Mouse (Mus musculus): Measurements from ENCODE around the gene Ncor2. TPM values are rescaled to one million over a fixed set of nuclear protein-coding genes. Genes with fewer than 3 reads are reported as not detected.

Ncor2 gene
- polyA plus RNA-seq, 2 experiments, result 3.5 to 4.4 TPM

- 61% methylated on average over 6 of the region's 6 CpGs for WGBS (ENCODE audit: insufficient replicate concordance)
Measured at GRCm38 (mm10) chr5:125104841-125105240, 74.2 kb downstream of the Ncor2 start.

GRCm38 (mm10) chr5:125103396-125103795 is 75.6 kb downstream of the Ncor2 start:
- Histone ChIP-seq H3K4me2 (ENCODE audit: low read depth) (no peak overlapping the region), H3K27me3 (ENCODE audit: control insufficient read depth, insufficient read depth, low read length) (no peaks in the 10 kb centered on the region), H3K36me3 (replicated peaks; ENCODE audit: control insufficient read depth, insufficient read depth, low read depth) (no peaks in the 10 kb centered on the region; the same call in 1 of the 2 replicates), H3K9me3 (ENCODE audit: control insufficient read depth, low read length) (no peaks in the 10 kb centered on the region), H3K4me3 (ENCODE audit: insufficient read depth in 1 of 2, low read depth in 2 of 2, low read length in 2 of 2) (no peak overlapping the region), H3K4me1 (replicated peaks; ENCODE audit: control insufficient read depth in 2 of 2, insufficient read depth in 2 of 2, low read length in 1 of 2) (peaks cover 0 to 7% of the 10 kb centered on the region in 2 experiments; a peak in 2 of 4 replicates), H3K9ac (replicated peaks) (no peak overlapping the region), H3K27ac (no peak overlapping the region)
- no peak for DNase-seq (ENCODE audit: low read depth in 3 of 3, low spot score in 3 of 3)
- WGBS (ENCODE audit: insufficient replicate concordance), result 22% methylated on average over 6 of the region's 6 CpGs
- no peak for ATAC-seq (ENCODE audit: insufficient read depth)
- TF ChIP-seq CTCF (IDR thresholded peaks at IDR 0.05; ENCODE audit: low read depth), result no peak
- no peak for TF ChIP-seq EP300 (IDR thresholded peaks at IDR 0.05; ENCODE audit: low read depth)

More at GRCm38 (mm10) chr5:125104841-125105240, 74.2 kb downstream of the Ncor2 start:
- DNase-seq (ENCODE audit: low read depth in 3 of 3, low spot score in 3 of 3) (no peak), ATAC-seq (ENCODE audit: insufficient read depth) (no peak)
- no peak for TF ChIP-seq CTCF (IDR thresholded peaks at IDR 0.05; ENCODE audit: low read depth)
- no peak for TF ChIP-seq EP300 (IDR thresholded peaks at IDR 0.05; ENCODE audit: low read depth)
- H3K27me3 ChIP-seq (ENCODE audit: control insufficient read depth, insufficient read depth, low read length), result no peaks in the 10 kb centered on the region
- no peak overlapping the region for H3K27ac ChIP-seq
- H3K36me3 ChIP-seq (replicated peaks; ENCODE audit: control insufficient read depth, insufficient read depth, low read depth), result no peaks in the 10 kb centered on the region; the same call in 1 of the 2 replicates
- no peak overlapping the region for H3K4me3 ChIP-seq (ENCODE audit: insufficient read depth in 1 of 2, low read depth in 2 of 2, low read length in 2 of 2)
- H3K4me1 ChIP-seq (replicated peaks; ENCODE audit: control insufficient read depth in 2 of 2, insufficient read depth in 2 of 2, low read length in 1 of 2), result peaks cover 0 to 7% of the 10 kb centered on the region in 2 experiments; a peak in 2 of 4 replicates
- no peaks in the 10 kb centered on the region for H3K9me3 ChIP-seq (ENCODE audit: control insufficient read depth, low read length)
- no peak overlapping the region for H3K9ac ChIP-seq (replicated peaks)
- H3K4me2 ChIP-seq (ENCODE audit: low read depth), result no peak overlapping the region

- Histone ChIP-seq H3K9ac (replicated peaks) (no peak overlapping the region), H3K4me3 (ENCODE audit: insufficient read depth in 1 of 2, low read depth in 2 of 2, low read length in 2 of 2) (no peak overlapping the region), H3K27me3 (ENCODE audit: control insufficient read depth, insufficient read depth, low read length) (no peaks in the 10 kb centered on the region), H3K9me3 (ENCODE audit: control insufficient read depth, low read length) (no peaks in the 10 kb centered on the region), H3K27ac (no peak overlapping the region), H3K4me2 (ENCODE audit: low read depth) (no peak overlapping the region), H3K4me1 (replicated peaks; ENCODE audit: control insufficient read depth in 2 of 2, insufficient read depth in 2 of 2, low read length in 1 of 2) (peaks cover 0 to 7% of the 10 kb centered on the region in 2 experiments; a peak in 2 of 4 replicates), H3K36me3 (replicated peaks; ENCODE audit: control insufficient read depth, insufficient read depth, low read depth) (no peaks in the 10 kb centered on the region; the same call in 1 of the 2 replicates)
- ATAC-seq (ENCODE audit: insufficient read depth) (no peak), DNase-seq (ENCODE audit: low read depth in 3 of 3, low spot score in 3 of 3) (no peak)
- WGBS (ENCODE audit: insufficient replicate concordance), result 56% methylated on average over 7 of the region's 7 CpGs
- TF ChIP-seq CTCF (IDR thresholded peaks at IDR 0.05; ENCODE audit: low read depth) (no peak), EP300 (IDR thresholded peaks at IDR 0.05; ENCODE audit: low read depth) (no peak)
Measured at GRCm38 (mm10) chr5:125102907-125103306, 76.1 kb downstream of the Ncor2 start.

GRCm38 (mm10) chr5:125102352-125102751 is 76.7 kb downstream of the Ncor2 start:
- H3K4me3 ChIP-seq (ENCODE audit: insufficient read depth in 1 of 2, low read depth in 2 of 2, low read length in 2 of 2), result no peak overlapping the region
- H3K27me3 ChIP-seq (ENCODE audit: control insufficient read depth, insufficient read depth, low read length), result no peaks in the 10 kb centered on the region
- no peaks in the 10 kb centered on the region for H3K9me3 ChIP-seq (ENCODE audit: control insufficient read depth, low read length)
- no peak overlapping the region for H3K4me2 ChIP-seq (ENCODE audit: low read depth)
- 17% methylated on average over 8 of the region's 8 CpGs for WGBS (ENCODE audit: insufficient replicate concordance)
- TF ChIP-seq EP300 (IDR thresholded peaks at IDR 0.05; ENCODE audit: low read depth) (no peak), CTCF (IDR thresholded peaks at IDR 0.05; ENCODE audit: low read depth) (no peak)
- H3K27ac ChIP-seq, result no peak overlapping the region
- H3K4me1 ChIP-seq (replicated peaks; ENCODE audit: control insufficient read depth in 2 of 2, insufficient read depth in 2 of 2, low read length in 1 of 2), result peaks cover 0 to 7% of the 10 kb centered on the region in 2 experiments; a peak in 2 of 4 replicates
- no peak for ATAC-seq (ENCODE audit: insufficient read depth)
- H3K9ac ChIP-seq (replicated peaks), result no peak overlapping the region
- no peaks in the 10 kb centered on the region; the same call in 1 of the 2 replicates for H3K36me3 ChIP-seq (replicated peaks; ENCODE audit: control insufficient read depth, insufficient read depth, low read depth)
- no peak for DNase-seq (ENCODE audit: low read depth in 3 of 3, low spot score in 3 of 3)

GRCm38 (mm10) chr5:125099785-125100350 is 79.2 kb downstream of the Ncor2 start:
- TF ChIP-seq CTCF (IDR thresholded peaks at IDR 0.05; ENCODE audit: low read depth) (no peak), EP300 (IDR thresholded peaks at IDR 0.05; ENCODE audit: low read depth) (no peak)
- Histone ChIP-seq H3K36me3 (replicated peaks; ENCODE audit: control insufficient read depth, insufficient read depth, low read depth) (no peaks in the 10 kb centered on the region; the same call in 1 of the 2 replicates), H3K4me1 (replicated peaks; ENCODE audit: control insufficient read depth in 2 of 2, insufficient read depth in 2 of 2, low read length in 1 of 2) (no peaks in the 10 kb centered on the region), H3K4me3 (ENCODE audit: insufficient read depth in 1 of 2, low read depth in 2 of 2, low read length in 2 of 2) (no peak overlapping the region), H3K4me2 (ENCODE audit: low read depth) (no peak overlapping the region), H3K27me3 (ENCODE audit: control insufficient read depth, insufficient read depth, low read length) (no peaks in the 10 kb centered on the region), H3K27ac (no peak overlapping the region), H3K9ac (replicated peaks) (no peak overlapping the region), H3K9me3 (ENCODE audit: control insufficient read depth, low read length) (no peaks in the 10 kb centered on the region)
- ATAC-seq (ENCODE audit: insufficient read depth) (no peak), DNase-seq (ENCODE audit: low read depth in 3 of 3, low spot score in 3 of 3) (no peak)
- 70% methylated on average over 5 of the region's 5 CpGs for WGBS (ENCODE audit: insufficient replicate concordance)

Data from liver, embryonic 14.5 days (tissue).